Mouse (Mus musculus): ENCODE results near the gene Plekhg5. TPM values are rescaled to one million over a fixed set of nuclear protein-coding genes. Genes with fewer than 3 reads are reported as not detected.

Gene Plekhg5
- polyA plus RNA-seq, 1 experiment from 2014 or later = 11.9 TPM

DNA sequence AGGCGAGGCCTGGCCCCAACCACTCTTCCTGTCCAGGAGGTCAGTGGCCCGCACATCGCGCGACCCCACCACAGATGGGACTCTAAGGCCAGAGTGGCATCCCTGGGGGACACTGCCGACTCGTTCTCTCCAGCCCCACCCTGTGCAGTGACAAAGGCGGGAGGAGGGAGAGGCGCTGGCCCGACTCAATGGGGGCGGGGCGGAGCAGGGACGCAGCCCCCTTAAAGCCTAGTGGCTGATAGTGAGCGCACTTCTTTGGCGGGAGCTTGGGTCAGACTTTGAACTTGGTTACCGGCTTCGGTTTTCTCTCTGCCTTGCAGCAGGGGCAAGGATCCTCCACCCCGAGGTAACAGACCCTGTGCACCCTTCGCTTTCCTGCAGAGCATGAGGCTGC is 87.0 kb downstream of the Plekhg5 start:
- Histone ChIP-seq H3K4me1 (peaks cover 20% of the 10 kb centered on the region), H3K27ac (no peak overlapping the region), H3K4me3 (replicated peaks) (peak overlapping the region; percentile 27), H3K9me3 (no peaks in the 10 kb centered on the region), H3K4me2 (peak overlapping the region; percentile 55), H3K27me3 (replicated peaks) (peaks cover 56% of the 10 kb centered on the region), H3K36me3 (no peaks in the 10 kb centered on the region), H3K9ac (no peak overlapping the region)
- no peak for ATAC-seq (ENCODE audit: insufficient read depth, low FRiP score, low read depth)
- WGBS = 2% methylated on average over 19 of the region's 19 CpGs

DNA sequence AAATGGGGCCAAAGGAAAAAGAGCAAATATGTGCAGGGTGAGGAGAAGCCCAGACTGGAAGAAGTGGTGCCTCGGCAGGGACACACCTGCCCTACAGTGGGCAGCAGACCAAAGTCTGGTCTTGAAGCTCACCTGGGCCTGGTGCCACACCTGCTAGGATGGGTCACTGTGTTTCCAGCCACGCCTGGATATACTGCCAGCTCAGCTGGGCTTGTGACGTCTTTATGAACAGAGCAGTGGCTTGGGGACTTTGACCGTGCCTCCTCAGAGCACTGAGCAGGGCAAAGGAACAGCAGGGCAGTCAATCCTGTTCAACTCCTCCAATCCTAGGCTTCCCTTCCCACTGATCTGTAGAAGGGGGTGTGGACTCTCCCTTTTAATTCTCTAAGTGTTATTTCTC is 88.5 kb downstream of the Plekhg5 start:
- H3K36me3 ChIP-seq = no peaks in the 10 kb centered on the region
- H3K4me2 ChIP-seq = no peak overlapping the region
- WGBS = 30% methylated on average over 4 of the region's 4 CpGs
- H3K4me1 ChIP-seq = peaks cover 23% of the 10 kb centered on the region
- H3K27me3 ChIP-seq (replicated peaks) = peaks cover 52% of the 10 kb centered on the region
- peak; percentile 47 for ATAC-seq (ENCODE audit: insufficient read depth, low FRiP score, low read depth)
- H3K27ac ChIP-seq = no peak overlapping the region
- H3K9ac ChIP-seq = no peak overlapping the region
- no peaks in the 10 kb centered on the region for H3K9me3 ChIP-seq
- H3K4me3 ChIP-seq (replicated peaks) = no peak overlapping the region

DNA sequence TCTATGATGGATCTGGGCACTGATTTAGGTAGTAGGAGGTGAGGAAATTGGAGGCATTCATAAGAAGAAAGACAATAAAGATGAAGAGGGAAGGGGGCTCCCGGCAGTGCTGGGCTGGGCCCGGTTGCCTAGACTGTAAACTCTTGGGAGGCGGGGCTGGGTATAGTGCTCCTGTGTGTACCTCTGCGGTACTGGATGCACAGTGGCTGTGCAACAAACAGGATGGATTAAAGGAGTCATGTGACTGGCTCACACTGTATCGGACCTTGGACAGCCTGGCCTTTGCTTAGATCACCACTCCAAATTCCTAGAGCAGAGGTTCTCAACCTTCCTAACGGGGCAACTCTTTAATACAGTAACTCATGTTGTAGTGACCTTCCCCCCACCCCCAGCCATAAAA is 89.3 kb downstream of the Plekhg5 start:
- WGBS = 72% methylated on average over 6 of the region's 6 CpGs
- Histone ChIP-seq H3K9me3 (no peaks in the 10 kb centered on the region), H3K27ac (no peak overlapping the region), H3K4me1 (peaks cover 23% of the 10 kb centered on the region), H3K4me3 (replicated peaks) (no peak overlapping the region), H3K9ac (no peak overlapping the region), H3K36me3 (no peaks in the 10 kb centered on the region), H3K4me2 (no peak overlapping the region), H3K27me3 (replicated peaks) (peaks cover 52% of the 10 kb centered on the region)
- ATAC-seq (ENCODE audit: insufficient read depth, low FRiP score, low read depth) = no peak

DNA sequence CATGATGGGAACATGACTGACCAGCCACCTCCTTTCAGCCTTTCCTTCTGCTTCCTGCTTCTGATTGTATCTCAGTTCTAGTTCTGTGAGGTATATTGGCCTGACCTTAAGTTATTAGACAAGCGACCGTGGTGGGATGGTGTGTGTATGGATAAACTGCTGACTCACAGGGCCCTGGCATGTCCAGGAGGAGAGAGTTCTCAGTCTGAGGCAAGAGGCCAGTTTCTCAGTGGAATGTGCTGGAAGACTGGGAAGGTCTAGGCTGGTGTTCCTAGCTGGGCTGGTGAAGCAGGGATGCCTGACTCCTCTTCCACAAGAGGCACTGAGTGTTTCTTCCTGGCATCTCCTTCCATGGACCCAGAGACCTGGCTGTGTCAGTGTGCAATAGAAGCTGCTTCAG is 90.5 kb downstream of the Plekhg5 start:
- 72% methylated on average over 2 of the region's 2 CpGs for WGBS
- ATAC-seq (ENCODE audit: insufficient read depth, low FRiP score, low read depth) = no peak
- Histone ChIP-seq H3K4me1 (peaks cover 22% of the 10 kb centered on the region), H3K9me3 (no peaks in the 10 kb centered on the region), H3K27ac (no peak overlapping the region), H3K4me3 (replicated peaks) (no peak overlapping the region), H3K36me3 (no peaks in the 10 kb centered on the region), H3K9ac (no peak overlapping the region), H3K4me2 (no peak overlapping the region), H3K27me3 (replicated peaks) (peaks cover 43% of the 10 kb centered on the region)

Other genes with a start within 250 kb of the Plekhg5 start
- 63.7 and 67.1 TPM in 2 replicates for gene Camta1, start 210.6 kb upstream of the Plekhg5 start, polyA plus RNA-seq (2015; fragmentation: Nextera tagmentation; extraction: Ambion mirVana)
- gene Dnajc11, start 138.8 kb upstream of the Plekhg5 start, polyA plus RNA-seq (2015; fragmentation: Nextera tagmentation; extraction: Ambion mirVana) = 55.2 and 67.3 TPM in 2 replicates
- 39.4 and 39.7 TPM in 2 replicates for gene Thap3, start 83.5 kb upstream of the Plekhg5 start, polyA plus RNA-seq (2015; fragmentation: Nextera tagmentation; extraction: Ambion mirVana)
- gene Phf13, start 76.2 kb upstream of the Plekhg5 start, polyA plus RNA-seq (2015; fragmentation: Nextera tagmentation; extraction: Ambion mirVana) = 22.1 and 23.4 TPM in 2 replicates
- gene Klhl21, start 63.7 kb upstream of the Plekhg5 start, polyA plus RNA-seq (2015; fragmentation: Nextera tagmentation; extraction: Ambion mirVana) = 13.5 and 14.0 TPM in 2 replicates
- 16.8 and 17.6 TPM in 2 replicates for gene Zbtb48, start 44.8 kb upstream of the Plekhg5 start, polyA plus RNA-seq (2015; fragmentation: Nextera tagmentation; extraction: Ambion mirVana)
- gene Tas1r1, start 33.9 kb upstream of the Plekhg5 start, polyA plus RNA-seq (2015; fragmentation: Nextera tagmentation; extraction: Ambion mirVana) = 0.28 and 0.31 TPM in 2 replicates
- 30.8 and 32.9 TPM in 2 replicates for gene Nol9, start 33.2 kb upstream of the Plekhg5 start, polyA plus RNA-seq (2015; fragmentation: Nextera tagmentation; extraction: Ambion mirVana)
- 0.84 and 1.4 TPM in 2 replicates for gene Tnfrsf25, start 43.4 kb downstream of the Plekhg5 start, polyA plus RNA-seq (2015; fragmentation: Nextera tagmentation; extraction: Ambion mirVana)
- 15.9 and 19.2 TPM in 2 replicates for gene Espn, start 79.9 kb downstream of the Plekhg5 start, polyA plus RNA-seq (2015; fragmentation: Nextera tagmentation; extraction: Ambion mirVana)
- gene Hes2, start 86.4 kb downstream of the Plekhg5 start, polyA plus RNA-seq (2015; fragmentation: Nextera tagmentation; extraction: Ambion mirVana) = 0.43 and 0.44 TPM in 2 replicates
- gene Acot7, start 105.6 kb downstream of the Plekhg5 start, polyA plus RNA-seq (2015; fragmentation: Nextera tagmentation; extraction: Ambion mirVana) = 60.0 and 63.1 TPM in 2 replicates
- gene Gpr153, start 201.7 kb downstream of the Plekhg5 start, polyA plus RNA-seq (2015; fragmentation: Nextera tagmentation; extraction: Ambion mirVana) = 12.9 and 13.5 TPM in 2 replicates
- gene Hes3, start 219.2 kb downstream of the Plekhg5 start, polyA plus RNA-seq (2015; fragmentation: Nextera tagmentation; extraction: Ambion mirVana) = 0.09 TPM in 1 of 2 replicates, not detected in the other
- gene Icmt, start 224.7 kb downstream of the Plekhg5 start, polyA plus RNA-seq (2015; fragmentation: Nextera tagmentation; extraction: Ambion mirVana) = 19.1 and 21.4 TPM in 2 replicates
- gene Rnf207, start 246.5 kb downstream of the Plekhg5 start, polyA plus RNA-seq (2015; fragmentation: Nextera tagmentation; extraction: Ambion mirVana) = 1.0 TPM in 2 replicates

All from stomach, embryonic 15.5 days (tissue).